Mouse (Mus musculus) megakaryocyte, embryonic 14.5 days (primary cell): ENCODE measurements around the gene St3gal4.

Source experiments
- FLI1 ChIP-seq: IDR thresholded peaks from 2 replicates; pipeline ENCODE4 v1.6.1; 2012; ENCODE audit warnings: low read length, inconsistent platforms, mixed read lengths
- GATA1 ChIP-seq: IDR thresholded peaks from 3 replicates; pipeline ENCODE4 v1.6.1; 2012; ENCODE audit warnings: mixed read lengths, low read length, inconsistent platforms, borderline replicate concordance

GRCm38 (mm10) chr9:35019372-35019771 is 99.7 kb downstream of the St3gal4 start:
- no peak for TF ChIP-seq GATA1
- TF ChIP-seq FLI1, result no peak
